Mouse (Mus musculus): Measurements from ENCODE around the gene Sik1. TPM values are rescaled to one million over a fixed set of nuclear protein-coding genes. Genes with fewer than 3 reads are reported as not detected.

Sik1 gene
- polyA plus RNA-seq, 1 experiment, result 37.1 TPM

GRCm38 (mm10) chr17:31830506-31831075, 25.0 kb downstream of the Sik1 start:
- Histone ChIP-seq H3K27me3 (ENCODE audit: control insufficient read depth, insufficient read depth, insufficient read length) (no peaks in the 10 kb centered on the region), H3ac (ENCODE audit: control insufficient read depth, insufficient read length) (no peak overlapping the region), H3K4me2 (ENCODE audit: low read depth) (no peak overlapping the region), H3K4me3 (no peak overlapping the region), H3K36me3 (ENCODE audit: control insufficient read depth, insufficient read depth) (no peaks in the 10 kb centered on the region), H3K79me2 (ENCODE audit: control insufficient read depth, insufficient read depth) (no peaks in the 10 kb centered on the region)
- TF ChIP-seq POLR2A (IDR thresholded peaks at IDR 0.05; ENCODE audit: insufficient read length, low read depth) (no peak), TCF3 (IDR thresholded peaks at IDR 0.05; ENCODE audit: insufficient read length, low read depth) (no peak), MAX (IDR thresholded peaks at IDR 0.05; ENCODE audit: low read depth) (no peak), E2F4 (IDR thresholded peaks at IDR 0.05; ENCODE audit: insufficient read depth) (no peak), TCF12 (IDR thresholded peaks at IDR 0.05; ENCODE audit: insufficient read depth, poor library complexity, severe bottlenecking) (no peak), SRF (IDR thresholded peaks at IDR 0.05; ENCODE audit: control insufficient read depth, insufficient read length, low read depth) (no peak), USF1 (IDR thresholded peaks at IDR 0.05; ENCODE audit: low read depth) (no peak), CEBPB (IDR thresholded peaks at IDR 0.05; ENCODE audit: insufficient read depth, poor library complexity, severe bottlenecking) (no peak), REST (IDR thresholded peaks at IDR 0.05; ENCODE audit: insufficient read depth, insufficient read length) (no peak), MYOD1 (IDR thresholded peaks at IDR 0.05; ENCODE audit: control insufficient read depth in 1 of 3, insufficient read length in 2 of 3, low read depth in 2 of 3) (no peak), POLR2AphosphoS2 (IDR thresholded peaks at IDR 0.05; ENCODE audit: insufficient read length, low read depth) (no peak), MYOG (IDR thresholded peaks at IDR 0.05; ENCODE audit: control insufficient read depth in 1 of 3, insufficient read depth in 1 of 3, insufficient read length in 2 of 3, low read depth in 2 of 3) (no peak)

- no peak overlapping the region for H3K4me3 ChIP-seq
- H3K27me3 ChIP-seq (ENCODE audit: control insufficient read depth, insufficient read depth, insufficient read length), result no peaks in the 10 kb centered on the region
- no peak overlapping the region for H3ac ChIP-seq (ENCODE audit: control insufficient read depth, insufficient read length)
- no peaks in the 10 kb centered on the region for H3K36me3 ChIP-seq (ENCODE audit: control insufficient read depth, insufficient read depth)
- TF ChIP-seq MAX (IDR thresholded peaks at IDR 0.05; ENCODE audit: low read depth), result no peak
- TF ChIP-seq USF1 (IDR thresholded peaks at IDR 0.05; ENCODE audit: low read depth), result no peak
- no peak overlapping the region for H3K4me2 ChIP-seq (ENCODE audit: low read depth)
- no peaks in the 10 kb centered on the region for H3K79me2 ChIP-seq (ENCODE audit: control insufficient read depth, insufficient read depth)
Measured at GRCm38 (mm10) chr17:31828916-31829315, 26.7 kb downstream of the Sik1 start.

- Histone ChIP-seq H3K36me3 (ENCODE audit: control insufficient read depth, insufficient read depth) (no peaks in the 10 kb centered on the region), H3K4me2 (ENCODE audit: low read depth) (no peak overlapping the region), H3ac (ENCODE audit: control insufficient read depth, insufficient read length) (no peak overlapping the region), H3K4me3 (no peak overlapping the region), H3K79me2 (ENCODE audit: control insufficient read depth, insufficient read depth) (no peaks in the 10 kb centered on the region), H3K27me3 (ENCODE audit: control insufficient read depth, insufficient read depth, insufficient read length) (no peaks in the 10 kb centered on the region)
- TF ChIP-seq REST (IDR thresholded peaks at IDR 0.05; ENCODE audit: insufficient read depth, insufficient read length) (no peak), USF1 (IDR thresholded peaks at IDR 0.05; ENCODE audit: low read depth) (no peak), POLR2A (IDR thresholded peaks at IDR 0.05; ENCODE audit: insufficient read length, low read depth) (no peak), POLR2AphosphoS2 (IDR thresholded peaks at IDR 0.05; ENCODE audit: insufficient read length, low read depth) (no peak), TCF3 (IDR thresholded peaks at IDR 0.05; ENCODE audit: insufficient read length, low read depth) (no peak), TCF12 (IDR thresholded peaks at IDR 0.05; ENCODE audit: insufficient read depth, poor library complexity, severe bottlenecking) (no peak), CEBPB (IDR thresholded peaks at IDR 0.05; ENCODE audit: insufficient read depth, poor library complexity, severe bottlenecking) (no peak), E2F4 (IDR thresholded peaks at IDR 0.05; ENCODE audit: insufficient read depth) (no peak), MYOD1 (IDR thresholded peaks at IDR 0.05; ENCODE audit: control insufficient read depth in 1 of 3, insufficient read length in 2 of 3, low read depth in 2 of 3) (no peak), MAX (IDR thresholded peaks at IDR 0.05; ENCODE audit: low read depth) (no peak), SRF (IDR thresholded peaks at IDR 0.05; ENCODE audit: control insufficient read depth, insufficient read length, low read depth) (no peak), MYOG (IDR thresholded peaks at IDR 0.05; ENCODE audit: control insufficient read depth in 1 of 3, insufficient read depth in 1 of 3, insufficient read length in 2 of 3, low read depth in 2 of 3) (no peak)
Measured at GRCm38 (mm10) chr17:31828118-31828517, 27.5 kb downstream of the Sik1 start.

- TF ChIP-seq CEBPB (IDR thresholded peaks at IDR 0.05; ENCODE audit: insufficient read depth, poor library complexity, severe bottlenecking), result no peak
- no peak overlapping the region for H3K4me2 ChIP-seq (ENCODE audit: low read depth)
- H3K79me2 ChIP-seq (ENCODE audit: control insufficient read depth, insufficient read depth), result no peaks in the 10 kb centered on the region
- H3K36me3 ChIP-seq (ENCODE audit: control insufficient read depth, insufficient read depth), result no peaks in the 10 kb centered on the region
- no peak overlapping the region for H3ac ChIP-seq (ENCODE audit: control insufficient read depth, insufficient read length)
- H3K4me3 ChIP-seq, result no peak overlapping the region
- H3K27me3 ChIP-seq (ENCODE audit: control insufficient read depth, insufficient read depth, insufficient read length), result no peaks in the 10 kb centered on the region
Measured at GRCm38 (mm10) chr17:31827206-31827605, 28.4 kb downstream of the Sik1 start.

- no peaks in the 10 kb centered on the region for H3K36me3 ChIP-seq (ENCODE audit: control insufficient read depth, insufficient read depth)
- H3ac ChIP-seq (ENCODE audit: control insufficient read depth, insufficient read length), result no peak overlapping the region
- TF ChIP-seq MYOG (IDR thresholded peaks at IDR 0.05; ENCODE audit: control insufficient read depth in 1 of 3, insufficient read depth in 1 of 3, insufficient read length in 2 of 3, low read depth in 2 of 3), result peak in 2 of 3 experiments; percentile 67 to 94
- TF ChIP-seq MYOD1 (IDR thresholded peaks at IDR 0.05; ENCODE audit: control insufficient read depth in 1 of 3, insufficient read length in 2 of 3, low read depth in 2 of 3), result peak in 1 of 3 experiments; percentile 70
- no peak for TF ChIP-seq TCF12 (IDR thresholded peaks at IDR 0.05; ENCODE audit: insufficient read depth, poor library complexity, severe bottlenecking)
- peak; percentile 17 for TF ChIP-seq TCF3 (IDR thresholded peaks at IDR 0.05; ENCODE audit: insufficient read length, low read depth)
- H3K27me3 ChIP-seq (ENCODE audit: control insufficient read depth, insufficient read depth, insufficient read length), result no peaks in the 10 kb centered on the region
- no peak overlapping the region for H3K4me3 ChIP-seq
- no peaks in the 10 kb centered on the region for H3K79me2 ChIP-seq (ENCODE audit: control insufficient read depth, insufficient read depth)
- H3K4me2 ChIP-seq (ENCODE audit: low read depth), result no peak overlapping the region
Measured at GRCm38 (mm10) chr17:31826669-31827068, 28.9 kb downstream of the Sik1 start.

All from myocyte (in vitro differentiated cells).